Mouse (Mus musculus) fibroblast of lung, adult 2 months (primary cell): ENCODE results near the gene Zdhhc14.

Experiments
- DNase-seq: peaks from one replicate; pipeline ENCODE4 v3.0.0-alpha.2; 2011; ENCODE audit warnings: low read depth

Zdhhc14 gene

DNA sequence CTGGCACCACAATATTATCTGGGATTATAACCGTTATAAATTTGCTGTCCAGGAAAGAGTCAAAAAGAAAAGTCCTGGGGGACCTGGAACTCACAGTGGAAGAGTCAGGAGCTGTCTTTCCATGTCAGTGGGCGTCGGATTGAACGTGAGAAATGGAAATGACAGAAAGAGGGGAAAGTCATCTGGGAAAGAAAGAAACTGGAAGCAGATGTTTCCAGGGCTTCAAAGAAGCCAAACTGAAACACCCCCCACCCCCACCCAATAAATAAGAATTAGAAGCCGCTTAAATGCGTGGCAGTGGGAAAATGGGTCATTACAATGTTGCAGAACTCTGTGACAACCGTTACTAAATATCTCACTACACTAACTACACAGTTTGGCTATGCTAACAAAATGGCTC lies 176.6 kb downstream of the Zdhhc14 start:
- DNase-seq, result no peak

DNA sequence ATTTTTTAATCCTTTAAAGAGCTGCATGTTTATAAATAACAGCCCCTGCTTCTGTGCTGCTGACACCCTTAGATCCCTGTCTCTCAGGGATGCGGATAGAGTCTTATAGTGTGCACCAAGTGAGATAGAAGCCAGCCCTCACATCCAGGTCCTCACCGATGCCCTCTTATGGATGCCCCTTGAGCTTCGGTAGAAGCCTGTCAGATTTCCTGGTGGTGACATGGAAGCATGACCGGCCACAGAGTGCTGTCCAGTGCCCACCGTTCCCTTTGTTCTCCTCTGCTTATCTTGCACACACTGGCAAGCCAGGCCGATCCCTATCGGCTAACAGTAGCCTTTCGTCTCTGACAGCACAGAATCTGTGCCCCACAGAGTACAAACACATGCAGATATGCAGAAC lies 183.6 kb downstream of the Zdhhc14 start:
- DNase-seq, result no peak

DNA sequence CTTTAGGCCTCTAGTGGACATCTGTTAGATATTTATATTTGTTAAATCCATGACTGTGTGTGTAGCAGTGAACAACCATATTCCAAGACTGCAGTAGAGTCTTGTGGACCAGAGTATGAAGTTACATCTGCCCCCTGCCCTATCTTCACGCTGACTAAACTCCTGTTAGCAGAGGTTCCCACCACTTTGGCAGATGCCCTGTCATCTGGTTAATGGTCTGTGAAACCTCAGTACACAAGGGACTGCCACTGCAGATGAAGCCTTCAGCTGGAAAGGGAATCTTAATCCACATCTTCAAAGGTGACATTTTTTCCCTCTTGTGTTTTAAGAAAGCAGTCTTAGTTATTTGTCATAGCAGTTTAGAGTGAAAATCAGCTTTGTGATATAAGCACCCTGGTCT lies 187.0 kb downstream of the Zdhhc14 start:
- no peak for DNase-seq

DNA sequence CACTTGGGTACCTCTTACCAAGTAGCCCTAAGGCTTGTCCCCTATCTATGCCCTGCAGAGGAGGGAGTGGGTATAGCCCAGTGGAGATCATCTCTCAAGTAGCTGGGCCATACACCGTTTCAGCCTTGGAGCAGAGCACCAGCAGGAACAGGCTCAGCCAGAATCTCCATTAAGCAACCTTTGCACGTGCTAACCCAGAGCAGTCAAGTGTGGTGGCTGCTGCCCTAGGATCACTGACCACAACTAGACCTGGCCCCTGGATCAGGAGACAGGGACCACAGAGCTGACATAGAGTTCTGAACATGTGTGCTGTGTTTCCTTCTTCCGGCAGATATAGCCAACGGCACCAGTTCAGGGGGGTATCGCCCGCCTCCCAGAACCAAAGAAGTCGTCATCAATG lies 193.0 kb downstream of the Zdhhc14 start:
- no peak for DNase-seq

DNA sequence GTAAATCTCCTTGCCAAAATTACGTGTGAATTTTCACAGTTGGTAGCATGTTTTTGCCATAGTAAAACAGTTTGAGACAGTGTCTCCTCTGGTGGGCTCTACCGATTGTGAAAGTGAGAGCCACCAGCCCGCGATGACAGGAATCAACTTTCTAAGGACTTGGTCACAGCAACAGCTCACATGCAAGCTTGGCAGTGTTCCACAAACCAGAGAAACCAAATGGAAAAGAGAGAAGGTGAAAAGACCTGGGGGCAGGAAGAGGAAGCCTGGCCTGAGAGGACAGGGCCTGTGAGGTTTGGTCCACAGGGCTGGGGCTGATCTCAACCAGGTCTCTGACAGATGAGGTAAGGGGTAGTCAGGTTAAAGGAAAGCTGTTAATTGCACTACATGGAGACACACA lies 195.5 kb downstream of the Zdhhc14 start:
- DNase-seq, result no peak

DNA sequence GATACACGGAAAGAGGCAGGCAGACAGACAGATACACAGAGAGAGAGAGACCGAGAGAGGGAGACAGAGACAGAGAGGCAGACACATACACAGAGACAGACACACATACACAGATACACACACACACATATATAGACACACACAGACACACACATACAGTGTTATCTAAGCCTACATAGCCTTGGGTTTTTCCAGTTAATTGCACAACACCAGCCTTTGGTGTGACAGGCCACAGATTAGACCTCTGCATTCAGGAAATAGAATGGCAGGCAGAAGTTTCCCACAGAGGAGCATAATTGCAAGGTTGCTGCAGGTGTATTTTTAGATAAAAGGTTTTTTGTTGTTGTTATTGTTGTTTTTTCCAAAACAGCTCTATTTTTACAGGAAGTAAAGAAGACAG lies 195.9 kb downstream of the Zdhhc14 start:
- DNase-seq, result no peak

DNA sequence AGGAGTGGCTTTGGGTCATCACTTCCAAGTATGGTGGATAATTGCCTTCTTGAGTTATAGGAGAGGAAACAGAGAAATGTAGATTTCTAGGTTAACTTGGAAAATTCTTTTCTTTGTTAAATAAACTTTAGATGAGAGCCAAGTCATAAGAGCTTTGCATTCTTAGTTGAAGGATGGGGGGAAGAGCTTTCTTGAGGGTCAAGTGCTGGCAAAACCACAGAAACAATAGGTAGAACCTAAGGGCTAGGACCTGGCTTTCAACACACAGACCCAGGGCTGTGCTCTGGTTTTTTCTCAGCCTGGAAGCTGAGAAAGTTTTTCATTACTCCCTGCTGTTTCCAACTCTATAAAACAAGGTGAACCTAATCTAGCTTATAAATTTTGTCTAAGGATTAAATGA lies 196.3 kb downstream of the Zdhhc14 start:
- DNase-seq, result no peak

DNA sequence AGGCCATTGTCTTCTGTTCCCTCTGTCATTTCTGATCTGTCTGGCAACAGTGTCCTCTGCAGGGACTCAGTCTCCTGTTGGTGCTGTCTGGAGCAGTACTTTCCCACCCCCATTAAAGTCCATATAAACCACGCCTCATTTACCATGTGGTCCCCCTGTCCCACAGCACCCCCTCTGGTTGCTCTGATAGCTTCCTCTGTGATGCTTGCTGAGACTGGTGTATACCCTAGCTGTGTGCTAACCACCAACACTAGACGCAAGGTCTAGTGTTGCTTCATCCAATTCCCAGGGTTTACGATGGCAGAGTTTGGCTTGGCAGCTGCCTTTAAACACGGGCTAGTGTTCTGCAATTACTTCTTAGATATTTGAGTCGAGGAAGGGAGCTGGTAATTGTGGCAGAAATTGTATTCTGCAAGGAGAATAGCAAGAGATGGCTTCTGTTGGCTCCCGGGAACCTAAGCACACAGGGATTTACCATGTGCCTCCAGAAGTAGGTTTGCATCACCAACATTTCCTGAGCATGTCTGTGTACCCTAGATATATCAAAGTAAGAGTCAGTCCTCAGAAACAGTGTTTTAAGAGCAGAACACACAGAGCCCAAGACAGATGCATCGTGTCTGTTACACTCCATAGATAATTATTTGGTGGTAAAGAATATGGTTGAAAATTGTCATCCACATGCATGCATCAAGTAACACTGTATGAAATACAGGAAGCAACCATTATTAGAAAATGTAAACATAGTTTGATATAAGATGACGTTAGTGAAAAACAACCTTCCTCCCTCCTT lies 198.6 kb downstream of the Zdhhc14 start:
- DNase-seq, result no peak

DNA sequence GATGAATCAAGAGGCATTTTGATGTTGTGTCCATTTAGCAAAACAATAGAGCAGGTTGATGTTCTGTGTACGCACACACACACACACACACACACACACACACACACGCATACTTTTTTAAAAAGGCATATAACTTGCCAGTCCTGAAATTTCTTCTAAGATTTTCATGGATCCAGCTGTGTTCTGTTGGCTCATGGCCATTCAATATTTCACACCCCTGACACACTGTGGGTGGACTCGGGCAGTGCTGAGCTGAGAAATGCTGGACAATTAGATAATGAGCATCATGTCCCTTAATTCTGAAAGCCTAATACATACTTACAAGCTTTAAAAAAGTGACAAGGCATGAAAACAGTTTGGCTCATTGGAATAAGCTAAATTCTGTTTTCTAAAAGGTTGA lies 200.3 kb downstream of the Zdhhc14 start:
- no peak for DNase-seq

DNA sequence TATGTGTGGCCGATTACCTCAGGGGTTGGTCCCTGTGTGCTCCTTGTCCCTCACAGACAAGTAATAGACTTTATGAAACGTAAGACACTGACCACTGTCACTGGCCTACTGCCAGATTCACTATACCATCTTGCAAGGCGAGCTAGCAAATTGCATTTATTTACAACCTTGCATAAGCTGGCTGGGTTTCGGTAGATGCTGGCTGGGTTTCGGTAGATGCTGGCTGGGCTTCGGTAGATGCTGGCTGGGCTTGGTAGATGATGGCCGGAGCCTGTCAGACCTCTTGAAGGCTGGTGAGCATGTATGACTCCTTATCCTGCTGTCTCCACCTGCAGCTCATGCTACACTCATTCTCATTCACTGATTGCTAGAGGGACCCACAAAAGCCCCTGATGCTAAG lies 200.9 kb downstream of the Zdhhc14 start:
- peak; percentile 33 for DNase-seq

DNA sequence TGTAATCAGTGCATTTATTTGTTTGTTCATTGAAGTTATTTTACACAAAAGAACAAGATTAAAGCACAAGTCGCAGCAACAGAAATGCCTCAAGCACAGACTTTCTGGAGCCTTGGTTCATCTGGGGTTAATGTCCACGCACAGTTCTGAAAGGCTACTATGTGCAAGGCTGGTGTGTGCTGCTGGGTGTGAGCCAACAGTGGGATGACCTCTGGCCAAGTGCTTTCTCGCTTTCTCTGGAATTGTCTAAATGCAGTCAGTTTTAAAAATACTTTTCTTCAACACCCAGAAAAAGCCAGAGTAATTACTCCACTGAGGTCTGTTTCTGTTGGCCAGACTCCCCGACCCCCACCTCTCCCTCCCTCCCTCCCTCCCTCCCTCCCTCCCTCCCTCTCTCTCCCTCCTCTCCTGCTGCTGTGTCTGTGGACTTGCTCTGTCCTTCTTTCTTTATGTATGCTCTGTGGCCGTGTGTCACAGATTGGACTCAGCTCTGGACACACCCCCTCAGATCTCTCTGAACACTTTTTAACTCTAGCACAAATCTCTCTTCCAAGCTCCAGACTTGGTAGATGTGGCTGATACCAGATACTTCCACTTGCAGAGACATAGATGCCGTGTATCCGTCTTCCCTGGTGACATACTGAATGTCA lies 206.2 kb downstream of the Zdhhc14 start:
- peak; percentile 23 for DNase-seq

DNA sequence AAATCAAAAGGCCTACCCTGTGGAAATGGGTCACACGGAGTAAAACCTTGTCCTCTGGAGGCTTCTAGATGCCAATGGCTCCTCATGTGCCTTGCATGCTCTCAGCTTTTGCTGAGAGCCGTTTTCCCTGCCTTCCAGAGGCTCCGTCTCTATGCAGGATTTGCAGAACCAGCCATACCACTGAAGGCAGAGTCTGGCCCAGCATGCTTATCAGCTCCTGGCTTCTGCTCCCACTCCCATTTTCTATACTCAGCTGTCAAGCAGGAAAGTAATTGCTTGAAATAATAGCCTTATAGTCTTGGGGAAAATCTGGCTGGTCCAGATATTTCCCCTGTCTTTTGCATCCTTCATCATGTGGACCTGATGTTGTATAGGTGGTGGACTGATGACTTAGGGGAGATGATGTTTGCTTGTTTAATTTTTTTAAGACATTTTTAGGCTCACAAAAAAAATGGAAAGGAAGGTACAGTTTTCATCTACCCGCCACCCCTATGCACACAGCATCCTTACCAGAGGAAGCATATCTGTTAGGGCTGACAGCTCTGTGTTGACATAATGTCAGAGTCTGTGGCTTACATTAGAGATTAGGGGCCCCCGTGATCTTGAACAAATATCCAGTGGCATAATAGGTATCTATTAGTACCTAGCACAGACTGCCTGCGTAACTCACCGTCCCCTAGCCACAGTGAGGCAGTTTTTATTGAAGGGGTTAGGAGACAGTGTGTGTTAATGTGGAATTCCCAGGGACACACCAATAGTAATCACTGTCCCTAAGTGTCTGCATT lies 218.2 kb downstream of the Zdhhc14 start:
- no peak for DNase-seq

DNA sequence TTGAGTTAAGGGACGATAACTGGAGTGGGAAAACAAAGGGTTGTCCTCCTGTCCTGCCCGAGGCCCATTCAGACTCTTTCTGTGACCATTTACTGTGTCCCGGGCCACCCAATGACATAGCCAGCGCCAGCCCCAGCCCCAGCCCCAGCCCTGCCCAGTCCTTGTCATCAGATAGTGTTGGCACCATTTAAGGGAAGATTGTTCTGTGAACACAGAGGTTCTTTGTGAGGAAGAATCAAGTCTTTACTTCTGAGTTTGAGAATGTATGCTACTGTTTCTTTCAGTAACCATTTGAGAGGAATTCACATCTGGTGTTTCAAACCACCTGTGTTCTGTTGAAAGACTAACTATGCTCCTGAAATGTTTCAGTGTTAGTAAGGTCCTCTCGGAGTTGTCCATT lies 219.5 kb downstream of the Zdhhc14 start:
- no peak for DNase-seq

DNA sequence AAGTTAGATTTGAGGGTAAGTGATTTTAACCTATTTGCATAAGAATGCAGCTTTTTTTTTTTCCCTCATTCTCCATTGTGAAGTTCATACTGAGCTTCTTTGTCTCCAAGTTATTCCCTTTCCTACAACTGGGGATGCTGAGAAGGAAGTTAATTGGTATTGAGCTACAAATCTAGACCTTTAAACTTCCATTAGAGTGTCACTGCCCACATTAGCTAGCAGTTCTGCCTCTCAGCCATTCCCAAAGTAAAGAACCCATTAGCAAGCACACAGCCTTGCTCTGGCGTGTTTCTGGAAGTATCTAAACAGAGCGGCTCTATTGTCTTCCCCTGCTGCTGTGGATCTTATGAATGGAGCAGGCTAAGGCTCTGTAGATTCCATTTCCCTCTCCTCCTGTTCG lies 220.8 kb downstream of the Zdhhc14 start:
- DNase-seq, result no peak

DNA sequence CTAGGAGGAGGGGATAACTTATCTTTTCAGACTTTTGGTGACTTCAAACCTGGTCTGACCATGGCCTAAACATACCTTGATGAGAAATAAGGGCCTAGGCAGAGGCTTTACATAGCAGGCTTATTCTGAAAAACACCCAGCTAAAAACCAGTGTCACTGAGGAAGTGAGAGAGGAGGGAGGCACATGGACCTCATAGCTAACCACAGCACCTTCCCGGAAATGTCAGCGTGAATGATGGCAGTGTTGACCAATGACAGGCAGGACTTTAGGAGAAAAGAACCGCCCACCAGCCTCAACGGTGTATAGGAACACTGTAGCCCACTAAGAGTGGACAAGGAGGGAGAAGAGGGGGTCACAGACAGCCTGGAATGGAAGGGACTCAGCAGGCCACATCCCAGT lies 224.6 kb downstream of the Zdhhc14 start:
- no peak for DNase-seq

DNA sequence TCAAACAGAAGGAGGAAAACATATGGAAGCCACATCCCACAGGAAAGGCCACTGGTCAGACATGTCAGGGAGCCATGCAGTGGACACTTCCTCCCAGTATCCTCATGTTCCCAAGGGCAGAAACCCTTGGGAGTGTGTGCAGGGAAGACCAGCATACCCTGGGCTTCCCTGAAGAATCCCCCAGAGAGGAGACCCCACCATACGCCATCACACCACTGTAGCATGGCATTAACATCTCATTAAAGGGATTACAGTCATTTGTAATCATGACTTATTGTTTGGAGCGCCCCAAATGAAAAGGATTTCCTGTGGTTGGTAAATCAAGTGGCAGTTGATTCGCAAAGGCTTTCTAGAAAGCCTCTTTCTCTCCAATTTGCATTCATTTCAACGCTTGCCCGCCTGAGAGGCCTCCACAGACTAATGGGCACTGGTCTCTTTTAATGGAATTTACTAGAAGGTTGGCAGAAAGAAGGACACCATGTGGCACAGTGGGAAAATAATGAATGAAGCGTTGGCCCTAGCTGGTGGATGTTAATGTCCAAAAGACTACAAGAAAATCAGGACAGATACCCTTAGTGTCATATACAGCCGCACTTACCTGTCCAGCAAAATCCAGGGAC lies 226.5 kb downstream of the Zdhhc14 start:
- DNase-seq, result no peak

DNA sequence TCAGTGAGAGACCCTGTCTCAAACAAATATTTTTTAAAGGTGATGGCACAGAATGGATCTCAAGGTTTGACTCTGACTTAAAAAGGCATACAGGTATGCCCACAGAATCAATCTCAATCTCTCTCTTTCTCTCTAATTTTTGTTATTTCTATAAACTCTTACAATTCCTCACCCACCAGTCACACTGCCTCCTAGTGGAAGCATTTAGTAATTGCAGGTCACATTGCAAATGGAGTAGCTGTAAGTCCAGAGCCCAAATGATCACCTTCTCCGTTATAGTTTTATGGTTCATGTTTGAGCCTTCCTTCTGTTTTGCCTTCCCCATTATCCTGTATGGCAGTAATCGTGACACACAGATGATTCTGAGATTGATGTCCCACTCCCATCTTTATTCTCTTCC lies 230.4 kb downstream of the Zdhhc14 start:
- DNase-seq, result no peak

DNA sequence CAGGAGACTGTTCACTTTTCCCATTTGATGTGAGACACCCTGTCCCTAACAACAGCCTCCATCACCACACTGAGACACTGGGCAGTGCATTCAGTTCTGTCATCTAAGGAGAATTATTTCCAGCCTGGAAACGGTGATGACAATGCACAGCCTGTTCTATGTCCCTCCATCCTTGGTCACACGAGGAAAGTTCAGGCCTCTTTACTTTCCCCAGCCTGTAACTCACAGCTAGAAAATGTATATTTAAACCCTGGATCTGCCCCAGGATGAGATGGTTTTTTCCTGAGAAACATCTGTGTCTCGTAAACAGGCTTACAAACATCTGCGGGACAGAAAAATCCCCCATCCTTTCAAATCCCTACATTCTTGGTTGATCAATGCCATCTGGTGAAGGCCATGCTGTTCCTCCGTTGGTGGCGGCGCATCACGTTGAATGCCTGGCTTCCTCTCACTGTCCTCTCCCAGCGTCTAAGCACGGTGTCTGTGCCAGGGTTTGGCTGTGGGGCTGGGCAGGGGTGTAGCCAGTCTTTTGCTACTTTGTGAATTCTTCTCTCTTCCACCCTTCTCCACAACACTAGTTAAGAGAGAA lies 231.3 kb downstream of the Zdhhc14 start:
- no peak for DNase-seq

DNA sequence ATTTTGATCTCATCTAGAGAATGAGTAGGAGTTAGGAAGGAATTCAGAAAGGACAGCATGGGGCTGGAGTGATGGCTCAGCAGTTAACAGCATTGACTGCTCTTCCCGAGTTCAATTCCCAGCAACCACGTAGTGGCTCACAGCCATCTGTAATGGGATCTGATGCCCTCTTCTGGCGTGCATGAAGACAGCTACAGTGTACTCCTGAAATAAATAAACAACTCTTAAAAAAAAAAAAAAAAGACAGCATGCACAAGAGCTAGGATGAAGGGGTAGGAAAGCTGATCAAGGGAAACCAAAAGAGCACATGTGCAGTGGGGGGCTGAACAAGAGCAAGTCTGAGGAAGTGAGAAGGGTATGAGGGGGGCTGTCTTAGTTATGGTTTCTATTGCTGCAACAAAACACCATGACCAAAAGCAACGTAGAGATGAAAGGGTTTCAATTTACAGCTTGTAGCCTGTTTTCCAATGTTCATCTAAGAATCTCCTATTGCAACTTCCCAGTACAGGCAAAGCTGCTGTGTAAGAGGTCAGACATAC lies 237.3 kb downstream of the Zdhhc14 start:
- DNase-seq, result no peak

DNA sequence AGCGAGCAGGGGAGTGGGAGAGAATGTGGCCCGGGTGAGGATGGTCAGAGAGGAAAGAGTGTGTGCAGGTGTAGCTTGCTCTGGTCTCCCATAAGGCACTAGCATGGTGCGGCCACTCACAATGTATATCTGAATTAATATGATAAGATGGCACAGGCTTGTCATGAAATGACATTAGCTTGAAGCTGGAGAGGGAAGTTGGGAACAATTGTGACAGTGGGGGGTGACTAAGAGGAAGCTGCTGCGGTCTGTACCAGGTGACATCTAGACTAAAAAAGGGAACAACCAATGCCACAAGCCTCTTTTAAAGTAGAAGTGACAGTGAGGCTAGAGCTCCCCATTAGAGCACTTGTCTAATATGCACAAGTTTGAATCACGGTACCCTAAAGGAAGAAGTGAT lies 238.2 kb downstream of the Zdhhc14 start:
- DNase-seq, result no peak

DNA sequence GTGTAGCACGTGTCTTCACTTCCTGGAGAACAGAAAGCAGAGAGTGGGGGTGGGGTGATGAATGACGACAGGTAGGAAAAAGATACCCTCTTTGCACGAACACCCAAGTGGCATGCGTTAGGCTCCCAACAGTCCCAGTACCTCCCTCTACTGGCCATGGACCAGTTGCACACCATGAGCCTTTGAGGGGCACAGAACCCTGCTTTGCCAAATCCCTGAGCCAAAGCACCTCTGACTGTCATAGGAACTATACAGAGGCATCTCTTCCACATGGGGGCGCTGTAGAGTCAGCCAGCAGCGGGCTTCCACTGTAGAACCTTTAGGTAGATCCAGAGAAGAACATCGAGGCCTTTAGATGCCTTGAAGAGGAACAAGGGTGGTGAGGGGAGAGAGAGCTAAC lies 241.0 kb downstream of the Zdhhc14 start:
- no peak for DNase-seq

DNA sequence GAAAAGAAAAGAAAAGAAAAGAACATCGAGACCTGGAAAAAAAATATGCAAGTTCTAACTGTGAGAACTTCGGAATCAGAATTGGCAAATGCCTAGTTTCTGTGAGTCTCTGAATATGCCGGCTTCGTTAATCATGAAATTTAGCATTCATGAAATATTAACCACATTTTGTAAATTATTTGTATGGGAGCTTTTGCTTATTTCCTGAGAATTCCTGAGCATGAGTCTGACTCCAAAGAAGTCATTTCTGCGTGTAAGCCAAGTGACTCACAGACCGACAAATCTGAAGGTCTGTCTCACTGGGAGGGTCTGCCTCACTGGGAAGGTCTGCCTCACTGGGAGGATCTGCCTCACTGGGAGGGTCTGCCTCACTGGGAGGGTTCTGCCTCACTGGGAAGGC lies 248.7 kb downstream of the Zdhhc14 start:
- DNase-seq, result peak; percentile 71
